10 mouse cellular contexts compared by ENCODE assay signal in genomic region chr14:47911546-47912545, GRCm38 (mm10).
DNase-seq lines count a peak whose midpoint lies in the region; ATAC-seq and TF ChIP-seq lines count a peak whose summit lies in the region.
"Had no signal": no experiment of that assay in that cellular context is flagged by ENCODE, and none has a peak within 500 bp of the region (broad histone marks: within the 10 kb centered on the region; RNA-seq: fewer than 3 reads in every experiment).

No protein-coding gene starts in this region.

- 46% methylated on average over 9 of the region's 9 CpGs for WGBS in forebrain, postnatal 0 days
- WGBS in neural tube, embryonic 14.5 days, result 69% methylated on average over 9 of the region's 9 CpGs

- no peaks in the 10 kb centered on the region for H3K36me3 ChIP-seq in forebrain, postnatal 0 days (ENCODE audit: insufficient read depth)
- H3K36me3 ChIP-seq in neural tube, embryonic 14.5 days (ENCODE audit: control insufficient read depth, insufficient read depth, low read length), result no peaks in the 10 kb centered on the region
- H3K36me3 ChIP-seq: G1E; limb, embryonic 15.5 days had no signal

- DNase-seq in heart, adult 9 months (ENCODE audit: low spot score in 2 of 2), result peak; percentile 15 to 19
- DNase-seq in heart, postnatal 4 days, result no peak
- DNase-seq in forebrain, postnatal 0 days, result peak; percentile 77
- DNase-seq in layer of hippocampus, adult 2 months (ENCODE audit: low spot score in 2 of 2), result peak; percentile 62 to 84
- no peak for DNase-seq in thymus, postnatal 4 days

- TF ChIP-seq CTCF in forebrain, postnatal 0 days (IDR thresholded peaks at IDR 0.05; ENCODE audit: low read depth), result no peak
- no peak for TF ChIP-seq CTCF in layer of hippocampus, adult 2 months (conservative IDR thresholded peaks at IDR 0.05)

- H3K9ac ChIP-seq in forebrain, postnatal 0 days, result no peak overlapping the region
- no peak overlapping the region for H3K9ac ChIP-seq in neural tube, embryonic 14.5 days (replicated peaks; ENCODE audit: low read depth, low read length)
- H3K9ac ChIP-seq: limb, embryonic 15.5 days had no signal

- H3K9me3 ChIP-seq in forebrain, postnatal 0 days (ENCODE audit: low read length), result no peaks in the 10 kb centered on the region
- no peaks in the 10 kb centered on the region for H3K9me3 ChIP-seq in neural tube, embryonic 14.5 days (ENCODE audit: control insufficient read depth, low read length)
- H3K9me3 ChIP-seq: G1E; limb, embryonic 15.5 days had no signal

- no peak overlapping the region for H3K27ac ChIP-seq in forebrain, postnatal 0 days (ENCODE audit: low read depth, low read length)
- H3K27ac ChIP-seq in layer of hippocampus, adult 2 months, result peak overlapping the region; percentile 83
- no peak overlapping the region for H3K27ac ChIP-seq in neural tube, embryonic 14.5 days (ENCODE audit: low read depth, low read length)
- H3K27ac ChIP-seq: limb, embryonic 15.5 days had no signal

- H3K4me3 ChIP-seq in forebrain, postnatal 0 days (ENCODE audit: low read depth, low read length), result no peak overlapping the region
- H3K4me3 ChIP-seq in layer of hippocampus, adult 2 months, result no peak overlapping the region
- H3K4me3 ChIP-seq in neural tube, embryonic 14.5 days (ENCODE audit: low read depth, low read length), result no peak overlapping the region
- H3K4me3 ChIP-seq: limb, embryonic 15.5 days had no signal

- peak; percentile 93 for ATAC-seq in forebrain, postnatal 0 days
- ATAC-seq in neural tube, embryonic 14.5 days (ENCODE audit: low read depth), result peak; percentile 76
- no peak for ATAC-seq in erythroblast, adult 5-6 weeks (replicated peaks; ENCODE audit: low FRiP score, poor library complexity, severe bottlenecking)
- ATAC-seq in megakaryocyte, adult 5-6 weeks (ENCODE audit: poor library complexity, severe bottlenecking), result no peak

- no peak overlapping the region for H3K4me2 ChIP-seq in forebrain, postnatal 0 days (ENCODE audit: low read depth)
- no peak overlapping the region for H3K4me2 ChIP-seq in neural tube, embryonic 14.5 days (ENCODE audit: low read depth, low read length)
- H3K4me2 ChIP-seq: limb, embryonic 15.5 days had no signal

- H3K4me1 ChIP-seq in forebrain, postnatal 0 days (ENCODE audit: insufficient read depth), result peaks cover 22% of the 10 kb centered on the region; the same call in 1 of the 2 replicates
- H3K4me1 ChIP-seq in neural tube, embryonic 14.5 days (ENCODE audit: control insufficient read depth, insufficient read depth, low read length), result peaks cover 10% of the 10 kb centered on the region; the same call in 1 of the 2 replicates

- no peaks in the 10 kb centered on the region for H3K27me3 ChIP-seq in forebrain, postnatal 0 days (ENCODE audit: insufficient read depth, low read length)
- no peaks in the 10 kb centered on the region for H3K27me3 ChIP-seq in neural tube, embryonic 14.5 days (ENCODE audit: control insufficient read depth, insufficient read depth, low read length)
- H3K27me3 ChIP-seq: limb, embryonic 15.5 days had no signal

Comparison
In these comparisons a context has a peak if more than half of its experiments do, and no peak if none do; other contexts are left out.
1. DNase-seq: peak in heart, adult 9 months (2 of 2), forebrain, postnatal 0 days (single experiment) and layer of hippocampus, adult 2 months (2 of 2); none in heart, postnatal 4 days (single experiment) and thymus, postnatal 4 days (single experiment).
2. ATAC-seq: peak in forebrain, postnatal 0 days (single experiment) and neural tube, embryonic 14.5 days (single experiment); none in erythroblast, adult 5-6 weeks (single experiment) and megakaryocyte, adult 5-6 weeks (single experiment).